Mouse (Mus musculus) urinary bladder, adult 2 months (tissue): Measurements from ENCODE around the gene Pmel. TPM values are rescaled to one million over a fixed set of nuclear protein-coding genes. Genes with fewer than 3 reads are reported as not detected.

Experiments
- DNase-seq: peaks from one replicate; pipeline ENCODE4 v3.0.0; 2022; ENCODE audit warnings: low spot score
- polyA plus RNA-seq: library from polyadenylated mRNA; depleted of rRNA; stranded (reverse); fragments of >200 nt; gene quantifications from 2 replicates; pipeline ENCODE4 v1.2.3, GENCODE M21; 2012; rRNA removed

Pmel gene
- polyA plus RNA-seq, 1 experiment, result 0.95 TPM

GRCm38 (mm10) chr10:128748252-128748864, 44.4 kb downstream of the Pmel start:
- DNase-seq, result peak; percentile 66

Other genes starting within 250 kb of the Pmel start
- 91.5 and 97.0 TPM in 2 replicates for gene Smarcc2, start 244.9 kb upstream of the Pmel start, polyA plus RNA-seq
- gene Myl6, start 210.1 kb upstream of the Pmel start, polyA plus RNA-seq, result 10,835 and 11,320 TPM in 2 replicates
- gene Myl6b, start 205.5 kb upstream of the Pmel start, polyA plus RNA-seq, result 3.0 and 3.3 TPM in 2 replicates
- gene Esyt1, start 178.3 kb upstream of the Pmel start, polyA plus RNA-seq, result 56.9 and 61.6 TPM in 2 replicates
- gene Zc3h10, start 156.4 kb upstream of the Pmel start, polyA plus RNA-seq, result 12.5 TPM in 2 replicates
- gene Rpl41, start 154.9 kb upstream of the Pmel start, polyA plus RNA-seq, result 2,645 and 3,313 TPM in 2 replicates
- gene Pa2g4, start 138.2 kb upstream of the Pmel start, polyA plus RNA-seq, result 74.1 and 75.9 TPM in 2 replicates
- gene Erbb3, start 114.5 kb upstream of the Pmel start, polyA plus RNA-seq, result 25.1 and 27.0 TPM in 2 replicates
- 1,064 and 1,154 TPM in 2 replicates for gene Rps26, start 77.4 kb upstream of the Pmel start, polyA plus RNA-seq
- 1.4 and 2.3 TPM in 2 replicates for gene Ikzf4, start 58.2 kb upstream of the Pmel start, polyA plus RNA-seq
- gene Suox, start 30.1 kb upstream of the Pmel start, polyA plus RNA-seq, result 19.2 and 21.0 TPM in 2 replicates
- gene Rab5b, start 7.9 kb upstream of the Pmel start, polyA plus RNA-seq, result 101 and 107 TPM in 2 replicates
- gene Cdk2, start 836 bp downstream of the Pmel start, polyA plus RNA-seq, result 23.6 and 32.4 TPM in 2 replicates
- 65.5 and 71.0 TPM in 2 replicates for gene Dgka, start 40.7 kb downstream of the Pmel start, polyA plus RNA-seq
- 32.9 and 36.9 TPM in 2 replicates for gene Pym1, start 43.7 kb downstream of the Pmel start, polyA plus RNA-seq
- gene Mmp19, start 86.7 kb downstream of the Pmel start, polyA plus RNA-seq, result 19.8 and 22.1 TPM in 2 replicates
- gene Dnajc14, start 99.9 kb downstream of the Pmel start, polyA plus RNA-seq, result 19.0 and 31.0 TPM in 2 replicates
- 32.2 and 41.0 TPM in 2 replicates for gene Tmem198b, start 100.2 kb downstream of the Pmel start, polyA plus RNA-seq
- gene Sarnp, start 113.1 kb downstream of the Pmel start, polyA plus RNA-seq, result 78.5 and 79.8 TPM in 2 replicates
- 50.2 and 65.7 TPM in 2 replicates for gene Ormdl2, start 117.5 kb downstream of the Pmel start, polyA plus RNA-seq
- 1.7 and 2.3 TPM in 2 replicates for gene Gdf11, start 187.5 kb downstream of the Pmel start, polyA plus RNA-seq
- 337 and 381 TPM in 2 replicates for gene Cd63, start 196.8 kb downstream of the Pmel start, polyA plus RNA-seq
- gene Rdh5, start 218.7 kb downstream of the Pmel start, polyA plus RNA-seq, result 24.2 and 35.0 TPM in 2 replicates
- gene Bloc1s1, start 219.8 kb downstream of the Pmel start, polyA plus RNA-seq, result 286 and 328 TPM in 2 replicates
- gene Itga7, start 229.6 kb downstream of the Pmel start, polyA plus RNA-seq, result 44.5 TPM in 2 replicates